18 mouse cellular contexts compared by ENCODE assay signal in the genomic region with DNA sequence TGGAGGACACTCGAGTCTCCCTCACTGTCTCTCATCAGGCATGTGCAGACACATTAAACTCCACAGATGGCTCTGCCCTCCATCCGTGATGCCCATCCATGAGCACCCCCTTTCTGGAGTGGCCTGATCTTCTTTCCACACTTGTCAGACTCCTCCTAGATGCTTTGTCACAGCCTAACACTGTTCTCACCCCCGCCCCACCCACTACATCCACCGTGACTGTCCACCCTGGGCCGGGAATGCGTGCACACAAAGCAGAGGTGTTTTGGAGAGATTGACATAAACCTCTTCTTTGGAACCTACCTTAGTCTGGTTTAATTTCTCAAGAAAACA.
A peak's percentile ranks its signal among the peaks of the same experiment; 100 is the strongest.
DNase-seq lines count a peak whose midpoint lies in the region; ATAC-seq and TF ChIP-seq lines count a peak whose summit lies in the region.
"Had no signal": no experiment of that assay in that cellular context is flagged by ENCODE, and none has a peak within 500 bp of the region (broad histone marks: within the 10 kb centered on the region; RNA-seq: fewer than 3 reads in every experiment).

No protein-coding gene starts in this region.

- 0 out of 2 replicates have a peak overlapping the region, but pooled peaks have one; percentile 0 for H3K27ac ChIP-seq in forebrain, embryonic 13.5 days
- H3K27ac ChIP-seq in forebrain, embryonic 10.5 days, result no peak overlapping the region
- H3K27ac ChIP-seq in hindbrain, embryonic 14.5 days, result no peak overlapping the region
- no peak overlapping the region for H3K27ac ChIP-seq in hindbrain, embryonic 12.5 days
- no peak overlapping the region for H3K27ac ChIP-seq in midbrain, embryonic 11.5 days (ENCODE audit: low read depth, low read length)
- H3K27ac ChIP-seq in midbrain, embryonic 16.5 days (ENCODE audit: low read length), result no peak overlapping the region
- no peak overlapping the region for H3K27ac ChIP-seq in midbrain, postnatal 0 days (ENCODE audit: low read depth, low read length)
- H3K27ac ChIP-seq: heart, adult 2 months; stomach, postnatal 0 days had no signal

- 92% methylated on average over 6 of the region's 6 CpGs for WGBS in forebrain, embryonic 13.5 days
- 94% methylated on average over 6 of the region's 6 CpGs for WGBS in forebrain, embryonic 10.5 days
- 82% methylated on average over 6 of the region's 6 CpGs for WGBS in hindbrain, embryonic 14.5 days
- 88% methylated on average over 6 of the region's 6 CpGs for WGBS in hindbrain, embryonic 12.5 days
- 86% methylated on average over 6 of the region's 6 CpGs for WGBS in midbrain, embryonic 11.5 days
- WGBS in midbrain, embryonic 16.5 days, result 84% methylated on average over 6 of the region's 6 CpGs
- WGBS in midbrain, postnatal 0 days, result 88% methylated on average over 6 of the region's 6 CpGs

- H3K4me3 ChIP-seq in forebrain, embryonic 13.5 days, result no peak overlapping the region
- H3K4me3 ChIP-seq in forebrain, embryonic 10.5 days, result no peak overlapping the region
- no peak overlapping the region for H3K4me3 ChIP-seq in hindbrain, embryonic 14.5 days (replicated peaks; ENCODE audit: low read length)
- no peak overlapping the region for H3K4me3 ChIP-seq in hindbrain, embryonic 12.5 days
- H3K4me3 ChIP-seq in midbrain, embryonic 11.5 days (ENCODE audit: low read depth, low read length), result no peak overlapping the region
- H3K4me3 ChIP-seq in midbrain, embryonic 16.5 days (ENCODE audit: low read depth, low read length), result no peak overlapping the region
- H3K4me3 ChIP-seq in midbrain, postnatal 0 days (ENCODE audit: low read depth, low read length), result no peak overlapping the region
- H3K4me3 ChIP-seq: heart, adult 2 months had no signal

- peaks cover 21% of the 10 kb centered on the region for H3K4me1 ChIP-seq in forebrain, embryonic 13.5 days
- H3K4me1 ChIP-seq in forebrain, embryonic 10.5 days, result no peaks in the 10 kb centered on the region
- H3K4me1 ChIP-seq in hindbrain, embryonic 14.5 days (replicated peaks; ENCODE audit: control insufficient read depth, insufficient read depth, low read length), result peaks cover 4% of the 10 kb centered on the region; the same call in 1 of the 2 replicates
- peaks cover 12% of the 10 kb centered on the region for H3K4me1 ChIP-seq in hindbrain, embryonic 12.5 days
- no peaks in the 10 kb centered on the region for H3K4me1 ChIP-seq in midbrain, embryonic 11.5 days (ENCODE audit: control insufficient read depth, insufficient read depth, low read length)
- no peaks in the 10 kb centered on the region for H3K4me1 ChIP-seq in midbrain, embryonic 16.5 days (ENCODE audit: control insufficient read depth, insufficient read depth, low read length)
- H3K4me1 ChIP-seq in midbrain, postnatal 0 days (ENCODE audit: insufficient read depth, low read length), result no peaks in the 10 kb centered on the region

- no peaks in the 10 kb centered on the region for H3K9me3 ChIP-seq in forebrain, embryonic 13.5 days (replicated peaks)
- no peaks in the 10 kb centered on the region for H3K9me3 ChIP-seq in forebrain, embryonic 10.5 days
- 0 out of 2 replicates have a peak, but pooled peaks cover 2% of the 10 kb centered on the region for H3K9me3 ChIP-seq in hindbrain, embryonic 14.5 days (ENCODE audit: control insufficient read depth, low read length)
- no peaks in the 10 kb centered on the region for H3K9me3 ChIP-seq in hindbrain, embryonic 12.5 days (replicated peaks)
- H3K9me3 ChIP-seq in midbrain, embryonic 11.5 days (ENCODE audit: control insufficient read depth, low read length), result no peaks in the 10 kb centered on the region
- no peaks in the 10 kb centered on the region for H3K9me3 ChIP-seq in midbrain, embryonic 16.5 days (replicated peaks; ENCODE audit: control insufficient read depth, low read length, poor library complexity, severe bottlenecking)
- H3K9me3 ChIP-seq in midbrain, postnatal 0 days (ENCODE audit: low read length), result no peaks in the 10 kb centered on the region

- no peak; the same call in 1 of the 2 replicates for ATAC-seq in forebrain, embryonic 13.5 days
- peak; percentile 15; the same call in 1 of the 2 replicates for ATAC-seq in hindbrain, embryonic 14.5 days (ENCODE audit: low FRiP score)
- ATAC-seq in hindbrain, embryonic 12.5 days (ENCODE audit: low FRiP score), result no peak
- no peak for ATAC-seq in midbrain, embryonic 11.5 days (ENCODE audit: low FRiP score)
- ATAC-seq in midbrain, embryonic 16.5 days, result no peak
- ATAC-seq in midbrain, postnatal 0 days (ENCODE audit: low FRiP score), result 0 out of 2 replicates have a peak, but pooled peaks have one; percentile 10

- DNase-seq in forebrain, embryonic 10.5 days (ENCODE audit: extremely low spot score, low spot score), result no peak
- DNase-seq in hindbrain, embryonic 14.5 days (ENCODE audit: low spot score), result no peak
- DNase-seq in midbrain, embryonic 11.5 days (ENCODE audit: low spot score, missing footprints), result peak; percentile 70
- no peak for DNase-seq in midbrain, postnatal 0 days (ENCODE audit: low spot score)
- DNase-seq: adrenal gland, postnatal 36 days; B cell, adult 2 months; heart, postnatal 10 days; kidney, adult 8-10 months; kidney, postnatal 14 days; lung, adult 18-20 months; lung, postnatal 14 days; right cerebral cortex, postnatal 4 days had no signal

- no peak overlapping the region for H3K4me2 ChIP-seq in forebrain, embryonic 13.5 days
- H3K4me2 ChIP-seq in hindbrain, embryonic 14.5 days (replicated peaks), result no peak overlapping the region
- H3K4me2 ChIP-seq in hindbrain, embryonic 12.5 days (replicated peaks), result no peak overlapping the region
- no peak overlapping the region for H3K4me2 ChIP-seq in midbrain, embryonic 11.5 days
- no peak overlapping the region for H3K4me2 ChIP-seq in midbrain, embryonic 16.5 days (ENCODE audit: low read length)
- no peak overlapping the region for H3K4me2 ChIP-seq in midbrain, postnatal 0 days (ENCODE audit: low read depth, low read length, poor library complexity, severe bottlenecking)
- H3K4me2 ChIP-seq: liver, embryonic 11.5 days had no signal

- H3K36me3 ChIP-seq in forebrain, embryonic 13.5 days (ENCODE audit: poor library complexity, severe bottlenecking), result no peaks in the 10 kb centered on the region
- H3K36me3 ChIP-seq in forebrain, embryonic 10.5 days (replicated peaks), result no peaks in the 10 kb centered on the region
- no peaks in the 10 kb centered on the region for H3K36me3 ChIP-seq in hindbrain, embryonic 14.5 days (replicated peaks; ENCODE audit: control insufficient read depth, insufficient read depth)
- no peaks in the 10 kb centered on the region for H3K36me3 ChIP-seq in hindbrain, embryonic 12.5 days
- no peaks in the 10 kb centered on the region for H3K36me3 ChIP-seq in midbrain, embryonic 11.5 days (ENCODE audit: control insufficient read depth, insufficient read depth, low read length)
- H3K36me3 ChIP-seq in midbrain, embryonic 16.5 days (ENCODE audit: control insufficient read depth, insufficient read depth, low read length), result no peaks in the 10 kb centered on the region
- no peaks in the 10 kb centered on the region for H3K36me3 ChIP-seq in midbrain, postnatal 0 days (ENCODE audit: insufficient read depth, low read length)

- no peaks in the 10 kb centered on the region for H3K27me3 ChIP-seq in forebrain, embryonic 13.5 days
- H3K27me3 ChIP-seq in forebrain, embryonic 10.5 days (ENCODE audit: poor library complexity, severe bottlenecking), result no peaks in the 10 kb centered on the region
- H3K27me3 ChIP-seq in hindbrain, embryonic 14.5 days (ENCODE audit: control insufficient read depth, insufficient read depth, low read length), result no peaks in the 10 kb centered on the region
- H3K27me3 ChIP-seq in hindbrain, embryonic 12.5 days, result no peaks in the 10 kb centered on the region
- no peaks in the 10 kb centered on the region for H3K27me3 ChIP-seq in midbrain, embryonic 11.5 days (ENCODE audit: control insufficient read depth, insufficient read depth, low read length)
- H3K27me3 ChIP-seq in midbrain, embryonic 16.5 days (ENCODE audit: control insufficient read depth, insufficient read depth, low read depth, low read length), result no peaks in the 10 kb centered on the region
- H3K27me3 ChIP-seq in midbrain, postnatal 0 days (ENCODE audit: insufficient read depth, low read length), result no peaks in the 10 kb centered on the region

- H3K9ac ChIP-seq in forebrain, embryonic 13.5 days, result no peak overlapping the region
- H3K9ac ChIP-seq in hindbrain, embryonic 14.5 days, result no peak overlapping the region
- no peak overlapping the region for H3K9ac ChIP-seq in hindbrain, embryonic 12.5 days
- H3K9ac ChIP-seq in midbrain, embryonic 11.5 days (ENCODE audit: low read length), result no peak overlapping the region
- H3K9ac ChIP-seq in midbrain, embryonic 16.5 days (ENCODE audit: low read depth, low read length), result no peak overlapping the region
- H3K9ac ChIP-seq in midbrain, postnatal 0 days (replicated peaks; ENCODE audit: low read length, poor library complexity, severe bottlenecking), result no peak overlapping the region

- no peak for TF ChIP-seq CTCF in midbrain, postnatal 0 days (IDR thresholded peaks at IDR 0.05)

Comparison
In these comparisons a context has a peak if more than half of its experiments do, and no peak if none do; other contexts are left out.
1. ATAC-seq: peak in hindbrain, embryonic 14.5 days (single experiment) and midbrain, postnatal 0 days (single experiment); none in forebrain, embryonic 13.5 days (single experiment), hindbrain, embryonic 12.5 days (single experiment), midbrain, embryonic 11.5 days (single experiment) and midbrain, embryonic 16.5 days (single experiment).